Mouse (Mus musculus) liver, adult 2 months (tissue): ENCODE results near the gene Ciz1.

ENCODE experiments used
- CTCF ChIP-seq: fragments of 200-500 bp; IDR thresholded peaks from 2 replicates; pipeline ENCODE4 v1.5.1; 2011; ENCODE audit warnings: low read depth, low read length, control low read depth
- POLR2A ChIP-seq: fragments of 200-500 bp; IDR thresholded peaks from 2 replicates; pipeline ENCODE4 v1.6.1; 2011; ENCODE audit warnings: low read length, control low read depth; ENCODE audit not compliant: insufficient read depth; ENCODE audit errors: extremely low read depth

- TF ChIP-seq CTCF (no peak), POLR2A (no peak)
Observed at GRCm38 (mm10) chr2:32315751-32316150, 36.4 kb upstream of the Ciz1 start.
